Mouse (Mus musculus) liver, embryonic 18 days (tissue): ENCODE measurements around the gene Camk2b. TPM values are rescaled to one million over a fixed set of nuclear protein-coding genes. Genes with fewer than 3 reads are reported as not detected.

Source experiments
- polyA plus RNA-seq: library from polyadenylated mRNA; depleted of rRNA; stranded (reverse); fragments of >200 nt; gene quantifications from 2 replicates; pipeline ENCODE4 v1.2.3, GENCODE M21; 2012; rRNA removed

Gene Camk2b
- 2.4 and 2.7 TPM in 2 replicates for polyA plus RNA-seq

DNA sequence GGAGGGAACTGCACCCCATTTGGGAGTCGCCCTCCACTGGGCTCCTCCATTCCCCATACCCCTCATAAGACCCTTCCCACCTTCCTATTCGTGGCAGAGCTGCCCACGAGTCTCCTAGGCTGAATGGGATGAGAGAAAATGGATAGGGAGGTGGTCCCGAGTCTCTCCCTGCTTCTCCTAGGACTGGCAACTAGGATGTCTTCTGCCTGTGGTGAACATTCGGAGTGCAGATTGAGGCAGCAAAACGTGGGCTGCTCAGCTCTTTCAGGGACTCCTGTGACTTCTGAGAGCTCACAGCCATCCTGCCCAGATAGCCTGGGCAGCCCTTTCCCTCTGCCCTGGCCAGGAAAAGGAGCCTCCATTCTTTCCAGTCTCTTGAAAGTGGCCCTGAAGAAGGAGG lies at the start of gene Camk2b:
TSS of gene Camk2b (minus strand) at position 187 of the 400 bp plus-strand sequence.

DNA sequence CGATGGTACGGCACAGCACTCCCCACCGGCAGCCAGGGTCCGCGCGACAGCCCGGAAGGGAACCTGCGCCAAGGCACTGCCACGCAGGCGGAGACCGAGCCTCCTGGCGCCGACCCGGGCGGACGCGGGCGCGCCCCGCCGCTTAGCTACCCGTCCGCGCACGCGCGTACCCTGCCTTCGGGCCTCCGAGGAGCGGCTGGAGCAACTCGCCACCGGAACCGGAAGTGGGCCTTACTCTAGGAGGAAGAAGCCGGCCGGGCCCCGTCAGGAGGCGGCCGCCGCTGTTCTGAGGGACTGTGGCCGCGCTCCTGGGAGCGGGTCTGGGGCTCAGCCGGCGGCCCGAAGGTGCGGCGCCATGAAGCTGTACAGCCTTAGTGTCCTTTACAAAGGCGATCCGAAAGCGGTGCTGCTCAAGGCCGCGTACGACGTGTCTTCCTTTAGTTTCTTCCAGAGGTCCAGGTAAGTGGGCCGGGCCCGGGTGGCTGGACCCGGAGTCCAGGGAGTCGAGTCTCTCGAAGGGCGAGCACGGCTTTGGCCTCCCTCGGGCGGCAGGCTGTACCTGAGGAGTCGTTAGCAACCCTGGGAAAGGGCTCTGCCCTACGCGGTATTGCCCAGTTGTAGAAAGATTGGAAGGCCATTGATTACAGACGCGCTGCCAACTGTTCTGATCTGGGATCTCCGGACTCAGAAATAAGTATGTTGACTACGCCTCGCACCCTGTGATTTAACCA lies 110.5 kb downstream of the Camk2b start, which contains the start of gene Ykt6:
TSS of gene Ykt6 (plus strand) at position 148 of the 731 bp plus-strand sequence.

DNA sequence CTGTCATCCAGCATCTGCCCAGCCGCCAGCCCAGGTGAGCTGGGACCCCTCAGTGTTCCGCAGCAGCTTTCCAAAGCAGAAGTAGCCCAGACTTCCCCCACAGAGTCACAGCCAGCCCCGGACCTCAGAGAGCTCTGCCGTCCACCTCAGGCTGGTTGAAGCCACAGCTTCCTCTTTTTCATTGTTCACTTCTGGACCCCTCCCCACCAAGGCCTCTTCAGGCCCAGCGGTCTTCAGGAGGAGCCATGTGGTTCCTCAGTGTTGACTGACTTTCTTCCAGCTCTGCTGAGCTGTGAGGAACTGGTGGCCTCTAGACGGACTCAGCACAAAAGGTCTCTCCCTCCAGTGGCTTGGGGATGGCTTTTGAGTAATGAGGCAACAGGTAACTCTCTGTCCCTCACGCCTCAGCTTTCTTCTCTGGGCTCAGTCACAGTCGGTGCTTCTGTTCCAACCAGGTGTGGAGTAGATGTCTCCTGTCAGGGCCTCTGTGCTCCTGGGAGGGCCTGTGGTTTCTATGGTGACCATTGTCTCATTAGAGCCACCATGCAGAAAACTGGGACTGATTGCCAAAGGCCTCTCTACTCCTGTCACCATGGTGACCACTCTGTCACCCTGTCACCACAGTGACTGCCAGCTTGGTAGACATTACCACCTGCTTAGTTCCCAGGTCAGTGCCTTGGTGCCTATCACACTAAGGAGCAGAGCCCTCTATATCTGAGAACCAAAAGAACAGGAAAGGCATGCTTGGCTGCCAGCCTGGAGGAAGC lies 116.4 kb downstream of the Camk2b start, which contains the start of gene Gck:
TSS of gene Gck (minus strand) at position 496 of the 767 bp plus-strand sequence.

Other genes starting within 250 kb of the Camk2b start
- 5.3 and 5.4 TPM in 2 replicates for gene Polm, start 228.3 kb downstream of the Camk2b start, polyA plus RNA-seq
- gene Aebp1, start 204.4 kb downstream of the Camk2b start, polyA plus RNA-seq, result 2.3 and 3.0 TPM in 2 replicates
- 33.2 and 39.5 TPM in 2 replicates for gene Pold2, start 188.1 kb downstream of the Camk2b start, polyA plus RNA-seq
- 1.9 and 2.0 TPM in 2 replicates for gene Myl7, start 167.6 kb downstream of the Camk2b start, polyA plus RNA-seq
- 9.9 and 21.9 TPM in 2 replicates for gene Gck, start 116.3 kb downstream of the Camk2b start, polyA plus RNA-seq
- 17.0 and 19.3 TPM in 2 replicates for gene Ykt6, start 110.7 kb downstream of the Camk2b start, polyA plus RNA-seq
- 0.08 and 0.10 TPM in 2 replicates for gene A730071L15Rik, start 133.7 kb upstream of the Camk2b start, polyA plus RNA-seq
- gene Nudcd3, start 134.1 kb upstream of the Camk2b start, polyA plus RNA-seq, result 9.7 and 10.7 TPM in 2 replicates
- 0.02 and 0.05 TPM in 2 replicates for gene Npc1l1, start 163.8 kb upstream of the Camk2b start, polyA plus RNA-seq
- 24.9 and 26.7 TPM in 2 replicates for gene Ddx56, start 201.4 kb upstream of the Camk2b start, polyA plus RNA-seq
- 63.3 and 69.6 TPM in 2 replicates for gene Tmed4, start 208.5 kb upstream of the Camk2b start, polyA plus RNA-seq
- 28.2 and 33.8 TPM in 2 replicates for gene Ogdh, start 225.3 kb upstream of the Camk2b start, polyA plus RNA-seq